Mouse (Mus musculus) brown adipose tissue, adult 24 weeks (tissue): ENCODE results near the gene Dram1. TPM values are rescaled to one million over a fixed set of nuclear protein-coding genes. Genes with fewer than 3 reads are reported as not detected.
A peak's percentile ranks its signal among the peaks of the same experiment; 100 is the strongest.

ENCODE experiments used
- H3K27ac ChIP-seq: fragments of 200-500 bp; replicated peaks from 2 replicates; pipeline ENCODE4 v1.5.1; 2012; ENCODE audit warnings: low read depth, mild to moderate bottlenecking, low read length
- H3K4me1 ChIP-seq: fragments of 200-500 bp; 2 replicates; pipeline ENCODE4 v1.6.1; 2012; ENCODE audit warnings: low read length, mixed read lengths; ENCODE audit not compliant: control insufficient read depth, insufficient read depth, insufficient read length
- H3K4me3 ChIP-seq: fragments of 200-500 bp; 2 replicates; pipeline ENCODE4 v1.5.1; 2012; ENCODE audit warnings: low read depth, mild to moderate bottlenecking, low read length, moderate library complexity; ENCODE audit not compliant: insufficient read depth
- polyA plus RNA-seq: library from polyadenylated mRNA; stranded (reverse); fragments of >200 nt; gene quantifications from 2 replicates; pipeline ENCODE4 v1.2.4, GENCODE M21; 2012; ENCODE audit not compliant: missing spikeins, insufficient read depth, insufficient read length

The Dram1 gene
- polyA plus RNA-seq, 1 experiment, result 40.7 TPM

GRCm38 (mm10) chr10:88346454-88347245 is 32.2 kb downstream of the Dram1 start:
- Histone ChIP-seq H3K4me1 (peaks cover 12% of the 10 kb centered on the region; the same call in 1 of the 2 replicates), H3K27ac (no peak overlapping the region), H3K4me3 (no peak overlapping the region)

GRCm38 (mm10) chr10:88345899-88346401 is 32.9 kb downstream of the Dram1 start:
- Histone ChIP-seq H3K27ac (no peak overlapping the region), H3K4me1 (peaks cover 12% of the 10 kb centered on the region; the same call in 1 of the 2 replicates), H3K4me3 (no peak overlapping the region)

GRCm38 (mm10) chr10:88341368-88341767 is 37.5 kb downstream of the Dram1 start:
- Histone ChIP-seq H3K27ac (no peak overlapping the region), H3K4me3 (no peak overlapping the region), H3K4me1 (peaks cover 6% of the 10 kb centered on the region)

- Histone ChIP-seq H3K4me3 (no peak overlapping the region), H3K27ac (no peak overlapping the region), H3K4me1 (peaks cover 3% of the 10 kb centered on the region)
Measured at GRCm38 (mm10) chr10:88340660-88341059, 38.2 kb downstream of the Dram1 start.

GRCm38 (mm10) chr10:88330695-88331094 is 48.2 kb downstream of the Dram1 start:
- Histone ChIP-seq H3K4me1 (no peaks in the 10 kb centered on the region), H3K4me3 (no peak overlapping the region), H3K27ac (no peak overlapping the region)

- H3K27ac ChIP-seq, result peak overlapping the region; percentile 53
Measured at GRCm38 (mm10) chr10:88328056-88328450, 50.8 kb downstream of the Dram1 start.

GRCm38 (mm10) chr10:88327160-88328055 is 51.5 kb downstream of the Dram1 start:
- H3K27ac ChIP-seq, result no peak overlapping the region
- H3K4me3 ChIP-seq, result no peak overlapping the region
- no peaks in the 10 kb centered on the region for H3K4me1 ChIP-seq

More at GRCm38 (mm10) chr10:88328056-88328450, 50.8 kb downstream of the Dram1 start:
- H3K4me1 ChIP-seq, result no peaks in the 10 kb centered on the region
- no peak overlapping the region for H3K4me3 ChIP-seq

- Histone ChIP-seq H3K4me3 (no peak overlapping the region), H3K4me1 (no peaks in the 10 kb centered on the region), H3K27ac (no peak overlapping the region)
Measured at GRCm38 (mm10) chr10:88321739-88322138, 57.1 kb downstream of the Dram1 start.

- H3K4me3 ChIP-seq, result no peak overlapping the region
- H3K27ac ChIP-seq, result no peak overlapping the region
- no peaks in the 10 kb centered on the region for H3K4me1 ChIP-seq
Measured at GRCm38 (mm10) chr10:88320714-88321416, 58.0 kb downstream of the Dram1 start.

GRCm38 (mm10) chr10:88318179-88318578 is 60.7 kb downstream of the Dram1 start:
- no peak overlapping the region for H3K27ac ChIP-seq
- no peak overlapping the region for H3K4me3 ChIP-seq
- no peaks in the 10 kb centered on the region for H3K4me1 ChIP-seq

GRCm38 (mm10) chr10:88317151-88317550 is 61.7 kb downstream of the Dram1 start:
- Histone ChIP-seq H3K27ac (no peak overlapping the region), H3K4me1 (no peaks in the 10 kb centered on the region), H3K4me3 (no peak overlapping the region)

GRCm38 (mm10) chr10:88314841-88315240 is 64.0 kb downstream of the Dram1 start:
- Histone ChIP-seq H3K27ac (no peak overlapping the region), H3K4me1 (no peaks in the 10 kb centered on the region), H3K4me3 (no peak overlapping the region)

GRCm38 (mm10) chr10:88309851-88310250 is 69.0 kb downstream of the Dram1 start:
- Histone ChIP-seq H3K4me1 (no peaks in the 10 kb centered on the region), H3K27ac (no peak overlapping the region), H3K4me3 (no peak overlapping the region)

- Histone ChIP-seq H3K4me3 (no peak overlapping the region), H3K4me1 (no peaks in the 10 kb centered on the region), H3K27ac (no peak overlapping the region)
Measured at GRCm38 (mm10) chr10:88306235-88306634, 72.6 kb downstream of the Dram1 start.

GRCm38 (mm10) chr10:88304302-88304701 is 74.6 kb downstream of the Dram1 start:
- no peak overlapping the region for H3K27ac ChIP-seq
- H3K4me1 ChIP-seq, result no peaks in the 10 kb centered on the region
- H3K4me3 ChIP-seq, result no peak overlapping the region
